Mouse (Mus musculus) adrenal gland, adult (tissue): Measurements from ENCODE around the gene Gys1.
"Not testable (repeated sequence)": the region's sequence is repeated elsewhere in the genome, so short reads cannot be mapped to it uniquely, and the experiment has no call there.

Source experiments
- DNase-seq, 2 experiments: peaks; one replicate each; pipeline ENCODE4 v3.0.0; 2022 to 2023; ENCODE audit warnings: low spot score in 1 of 2; ENCODE audit not compliant: inconsistent age in 2 of 2

The Gys1 gene

GRCm38 (mm10) chr7:45434203-45435015, at the start of gene Gys1:
TSS of gene Gys1 (plus strand) at chr7:45434844.
- DNase-seq, result peak; percentile 100

DNA sequence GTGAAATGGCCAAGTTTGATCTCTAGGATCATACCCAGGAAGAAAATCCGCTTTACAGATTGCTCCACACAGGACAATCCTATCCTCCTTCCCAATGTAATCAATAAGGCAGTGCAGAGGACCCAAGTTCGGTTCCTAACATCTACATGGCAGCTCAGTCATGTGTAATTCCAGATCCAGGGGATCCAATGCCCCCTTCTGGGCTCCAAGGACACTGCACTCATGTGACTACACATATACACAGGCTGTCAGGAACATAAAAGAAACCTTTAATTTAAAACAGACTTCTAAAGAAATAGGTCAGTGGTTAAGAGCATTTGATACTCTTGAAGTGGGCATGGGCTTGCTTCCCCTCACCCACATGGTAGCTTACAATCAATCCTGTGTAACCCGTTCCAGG, 48.6 kb upstream of the Gys1 start:
- DNase-seq, result no peak

- DNase-seq, result no peak
Measured at GRCm38 (mm10) chr7:45395129-45395541, 39.5 kb upstream of the Gys1 start.

GRCm38 (mm10) chr7:45395578-45396336, 38.9 kb upstream of the Gys1 start, which contains the start of gene Snrnp70:
TSS of gene Snrnp70 (minus strand) at chr7:45395742.
- peak; percentile 100 for DNase-seq

- not testable (repeated sequence) for DNase-seq
Measured at GRCm38 (mm10) chr7:45396337-45396775, 38.3 kb upstream of the Gys1 start.

- no peak for DNase-seq
Measured at GRCm38 (mm10) chr7:45396787-45397186, 37.9 kb upstream of the Gys1 start.

GRCm38 (mm10) chr7:45401521-45402085, 33.0 kb upstream of the Gys1 start:
- DNase-seq, result no peak

DNA sequence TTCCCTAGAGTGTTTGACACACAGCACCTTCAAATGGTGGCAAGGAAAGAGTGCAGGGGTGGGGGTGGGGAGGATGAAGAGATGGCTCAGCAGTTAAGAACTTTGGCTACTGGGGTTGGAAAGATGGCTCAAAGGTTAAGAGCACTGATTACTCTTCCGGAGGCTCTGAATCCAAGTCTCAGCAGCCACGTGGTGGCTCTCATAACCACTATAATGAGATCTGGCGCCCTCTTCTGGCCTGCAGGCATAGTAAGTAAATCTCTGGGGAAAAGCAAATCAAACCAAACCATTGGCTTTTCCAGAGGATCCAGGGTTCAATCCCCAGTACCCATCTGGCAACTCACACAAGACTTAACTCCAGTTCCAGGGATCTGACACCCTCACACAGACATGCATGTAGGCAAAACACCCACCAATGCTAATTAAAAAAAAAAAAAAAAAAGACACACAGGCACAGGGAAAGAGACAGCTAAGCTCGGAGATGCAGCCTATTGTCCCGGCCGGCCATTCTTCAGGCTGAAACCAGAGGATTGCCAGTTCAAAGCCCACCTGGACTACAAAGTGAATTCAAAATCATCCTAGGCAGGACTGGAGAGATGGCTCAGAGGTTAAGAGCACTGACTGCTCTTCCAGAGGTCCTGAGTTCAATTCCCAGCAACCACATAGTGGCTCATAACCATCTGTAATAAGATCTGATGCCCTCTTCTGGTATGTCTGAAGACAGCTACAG, 30.9 kb upstream of the Gys1 start:
- peak; percentile 50 to 82 for DNase-seq

DNA sequence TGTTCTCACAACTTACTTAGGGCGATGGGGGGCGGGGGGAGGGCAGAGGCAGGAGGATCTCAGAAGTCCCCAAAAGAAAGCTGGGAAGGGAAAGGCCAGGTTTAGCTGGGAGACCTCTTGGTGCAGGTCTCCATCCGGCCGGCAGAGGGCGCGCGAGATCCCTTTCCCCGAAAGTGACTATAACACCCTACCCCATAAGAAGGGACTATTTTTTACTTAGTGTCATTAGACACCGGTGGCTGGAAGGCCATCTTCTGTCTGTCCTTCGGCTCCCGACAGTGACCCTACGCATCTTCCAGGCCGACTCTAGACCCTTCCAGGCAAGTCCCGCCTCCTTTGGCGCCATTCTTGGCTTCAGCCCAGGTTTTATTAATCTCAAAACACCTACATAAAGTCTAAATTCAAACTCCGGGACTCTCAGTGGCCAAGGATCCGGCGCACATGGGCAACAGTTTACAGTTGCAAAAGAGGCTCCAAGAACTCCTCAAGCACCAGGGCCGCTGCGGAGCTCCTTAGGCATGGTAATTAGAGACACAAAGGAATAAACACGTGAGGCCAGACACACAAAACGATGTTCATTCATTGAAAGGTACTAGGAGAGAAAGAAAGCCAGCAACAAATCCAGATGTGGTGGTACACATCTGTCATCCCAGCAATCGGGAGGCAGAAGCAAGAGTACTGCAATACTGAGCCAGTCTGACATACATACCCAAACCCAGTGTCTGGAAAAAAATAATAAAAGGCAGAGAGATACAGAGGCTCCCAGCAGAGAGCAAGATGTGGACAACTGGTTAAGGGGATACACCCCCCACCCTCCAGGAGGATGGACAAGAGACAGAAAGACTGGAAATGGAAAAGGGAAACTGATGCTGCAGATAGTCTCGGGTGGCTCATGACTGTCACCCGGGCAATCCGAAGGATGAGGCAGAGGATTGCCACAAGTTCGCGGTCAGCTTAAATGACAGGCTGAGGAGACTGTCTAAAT, 29.3 kb upstream of the Gys1 start, which contains the start of gene Kcna7:
Kcna7 (plus strand) TSS at position 563 of the 985 bp plus-strand sequence.
- peak; percentile 72 to 92 for DNase-seq

GRCm38 (mm10) chr7:45406157-45407156, 28.2 kb upstream of the Gys1 start:
- peak in 1 of 2 experiments; percentile 64 for DNase-seq

DNA sequence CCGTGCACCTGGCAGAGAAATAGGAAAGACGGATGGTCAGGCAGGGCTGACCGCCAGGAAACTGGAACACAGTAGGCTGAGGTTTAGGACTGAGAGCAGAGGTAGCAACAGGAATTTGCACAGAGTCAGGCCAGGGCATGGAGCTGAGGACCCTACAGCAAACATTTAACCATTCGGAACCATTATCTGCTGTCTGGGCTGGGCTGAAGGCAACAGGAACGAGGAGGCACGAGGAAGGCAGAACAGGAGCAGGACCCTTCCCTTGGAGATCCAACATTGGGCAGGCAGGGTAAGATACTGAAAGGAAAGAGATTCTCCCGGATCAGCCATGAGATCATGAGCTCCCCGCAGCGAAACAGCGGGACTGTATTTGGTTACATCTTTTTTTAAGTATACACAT, 26.8 kb upstream of the Gys1 start:
- no peak for DNase-seq

DNA sequence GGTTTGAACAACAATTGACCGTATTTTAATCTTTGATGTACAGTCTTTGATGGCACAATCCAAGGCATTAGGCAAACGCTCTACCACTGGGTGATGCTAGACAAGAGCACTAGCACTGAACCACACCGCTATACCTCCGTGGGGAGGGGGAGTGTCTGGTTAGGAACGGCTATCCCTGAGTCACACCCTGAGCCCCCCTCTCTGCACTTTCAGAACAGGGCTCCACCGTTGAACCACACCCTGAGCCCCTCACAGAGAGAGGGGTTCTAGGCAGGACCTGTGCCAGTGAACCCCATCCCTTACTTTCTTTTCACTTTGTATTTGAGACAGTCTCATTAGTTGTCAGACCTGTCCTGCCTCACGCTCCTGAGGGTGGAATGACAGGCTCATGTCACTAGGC, 26.3 kb upstream of the Gys1 start:
- no peak for DNase-seq

DNA sequence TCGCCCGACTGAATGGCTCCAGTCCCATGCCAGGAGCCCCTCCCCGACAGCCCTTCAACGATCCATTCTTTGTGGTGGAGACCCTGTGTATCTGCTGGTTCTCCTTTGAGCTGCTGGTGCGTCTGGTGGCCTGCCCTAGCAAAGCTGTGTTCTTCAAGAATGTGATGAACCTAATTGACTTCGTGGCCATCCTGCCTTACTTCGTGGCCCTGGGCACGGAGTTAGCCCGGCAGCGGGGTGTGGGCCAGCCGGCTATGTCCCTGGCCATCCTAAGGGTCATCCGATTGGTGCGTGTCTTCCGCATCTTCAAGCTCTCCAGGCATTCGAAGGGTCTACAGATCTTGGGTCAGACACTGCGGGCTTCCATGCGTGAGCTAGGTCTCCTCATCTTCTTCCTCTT, 25.7 kb upstream of the Gys1 start:
- DNase-seq, result no peak

DNA sequence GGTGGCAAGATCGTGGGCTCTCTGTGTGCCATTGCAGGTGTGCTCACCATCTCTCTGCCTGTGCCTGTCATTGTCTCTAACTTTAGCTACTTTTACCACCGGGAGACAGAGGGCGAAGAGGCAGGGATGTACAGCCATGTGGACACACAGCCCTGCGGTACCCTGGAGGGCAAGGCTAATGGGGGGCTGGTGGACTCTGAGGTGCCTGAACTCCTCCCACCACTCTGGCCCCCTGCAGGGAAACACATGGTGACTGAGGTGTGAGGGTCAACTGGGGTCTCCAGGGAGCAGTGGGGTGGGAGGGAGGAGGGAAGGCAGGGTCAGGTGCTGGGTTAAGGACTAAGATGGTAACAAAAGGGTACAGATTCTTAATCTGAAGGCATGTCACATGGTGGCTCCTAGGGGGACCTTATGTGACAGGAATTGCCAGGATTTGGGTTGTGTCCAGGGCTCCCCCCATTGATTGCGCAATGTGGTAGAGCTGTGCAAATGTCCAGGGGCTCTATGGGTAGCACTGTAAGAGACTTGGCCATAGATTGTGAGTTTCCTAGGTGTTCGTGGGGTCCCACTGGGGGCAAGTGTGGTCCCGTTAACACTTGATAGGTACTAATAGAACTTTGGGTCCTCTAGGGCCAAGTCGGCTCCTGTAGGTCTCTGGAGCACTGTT, 25.0 kb upstream of the Gys1 start:
- DNase-seq, result no peak

DNA sequence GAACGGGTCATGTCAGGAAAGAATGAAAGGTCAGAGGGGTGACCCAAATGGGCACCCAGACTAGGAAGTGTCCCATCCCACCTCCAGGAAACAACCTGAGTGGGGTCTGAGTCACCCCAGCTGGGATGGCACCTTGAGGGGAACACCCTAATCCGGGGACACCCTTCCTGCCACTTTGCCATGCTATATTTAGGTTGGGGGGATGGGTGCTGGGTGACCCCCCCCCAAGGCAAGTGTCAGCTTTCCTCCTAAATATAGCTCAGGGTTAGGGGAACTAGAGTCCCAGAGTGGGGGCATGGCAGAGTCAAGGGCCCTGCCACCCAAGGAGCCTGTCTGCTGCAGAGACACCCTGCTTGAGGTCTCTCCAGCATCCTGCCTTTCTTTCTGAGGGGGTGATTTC, 22.2 kb upstream of the Gys1 start:
- no peak for DNase-seq

- no peak for DNase-seq
Measured at GRCm38 (mm10) chr7:45413113-45413863, 21.4 kb upstream of the Gys1 start, which contains the start of gene Ntf5. TSS of gene Ntf5 (plus strand) at chr7:45413695.
